Mouse (Mus musculus): ENCODE data around the gene Trmt112. TPM values are rescaled to one million over a fixed set of nuclear protein-coding genes. Genes with fewer than 3 reads are reported as not detected.
A peak's percentile ranks its signal among the peaks of the same experiment; 100 is the strongest.

Gene Trmt112
- polyA plus RNA-seq (2015; fragmentation: Nextera tagmentation; extraction: Ambion mirVana) = 165 and 176 TPM in 2 replicates

DNA sequence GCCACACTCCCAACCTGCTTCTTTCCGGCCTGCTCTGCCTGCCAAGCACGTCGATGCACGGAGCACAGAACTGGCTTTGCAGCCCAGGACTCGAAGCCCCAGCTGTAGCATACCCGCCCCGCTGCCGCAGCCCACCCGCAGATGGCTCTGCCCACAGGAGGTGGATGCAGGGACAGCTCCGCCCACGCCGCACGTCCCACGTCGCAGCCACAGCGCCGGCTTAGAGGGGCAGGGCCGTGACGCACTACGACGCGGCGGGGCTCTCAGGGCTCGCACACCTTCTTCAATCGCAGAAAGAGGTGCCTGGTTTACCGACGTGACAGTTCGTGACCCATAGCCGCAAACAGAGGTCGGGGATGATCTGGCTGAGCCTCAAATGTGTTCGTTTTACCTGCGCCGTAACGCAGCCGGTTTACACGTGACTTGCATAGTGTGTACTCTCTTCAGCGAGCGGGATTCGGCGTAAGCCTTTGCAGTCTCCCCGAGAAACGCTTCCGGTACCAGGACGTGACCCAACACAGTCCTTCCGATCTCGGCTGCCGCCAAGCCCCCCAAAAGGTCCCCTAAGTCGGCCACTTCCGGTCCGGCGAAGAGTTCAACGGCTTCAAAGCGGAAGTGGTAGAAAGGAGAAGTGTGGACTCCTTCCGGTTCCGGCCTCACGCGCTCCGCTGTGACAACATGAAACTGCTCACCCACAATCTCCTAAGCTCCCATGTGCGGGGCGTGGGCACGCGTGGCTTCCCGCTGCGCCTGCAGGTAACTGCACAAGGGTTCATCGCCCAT is at the start of gene Trmt112, which contains the start of gene Prdx5:
Gene Trmt112 (plus strand): TSS at position 192 of the 783 bp plus-strand sequence.
Gene Prdx5 (minus strand): TSS at position 600 of the 783 bp plus-strand sequence.
- H3K4me1 ChIP-seq = peaks cover 26% of the 10 kb centered on the region
- peaks cover 62% of the 10 kb centered on the region for H3K36me3 ChIP-seq
- peak within 1 kb of the TSS; percentile 98 for H3K27ac ChIP-seq
- peak within 1 kb of the TSS; percentile 78 for H3K9ac ChIP-seq
- peak within 1 kb of the TSS; percentile 69 for H3K4me2 ChIP-seq (replicated peaks)
- H3K9me3 ChIP-seq = no peaks in the 10 kb centered on the region
- ATAC-seq (ENCODE audit: low FRiP score, low read depth) = peak; percentile 95
- under 1% methylated on average over 65 of the region's 65 CpGs for WGBS
- H3K27me3 ChIP-seq = no peaks in the 10 kb centered on the region
- H3K4me3 ChIP-seq = peak within 1 kb of the TSS; percentile 64

DNA sequence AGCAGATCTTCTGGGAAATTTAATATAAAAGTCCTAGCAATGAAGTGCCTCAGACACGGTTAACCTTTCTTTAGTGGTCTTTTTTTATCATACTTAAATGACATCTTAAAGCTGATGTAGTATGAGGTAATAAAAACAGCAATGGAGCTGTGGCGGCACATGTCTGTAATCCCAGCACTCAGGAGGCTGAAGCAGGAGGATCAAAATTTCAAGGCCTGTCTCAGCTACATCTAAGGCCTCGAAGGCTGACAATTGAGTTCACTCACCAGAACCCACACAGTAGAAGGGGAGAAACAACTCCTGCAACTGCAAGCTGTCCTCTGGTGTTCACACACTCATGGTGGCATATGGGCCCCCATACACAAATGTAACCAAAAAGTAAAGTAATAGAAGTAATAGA is 49.5 kb upstream of the Trmt112 start:
- no peak for ATAC-seq (ENCODE audit: low FRiP score, low read depth)

DNA sequence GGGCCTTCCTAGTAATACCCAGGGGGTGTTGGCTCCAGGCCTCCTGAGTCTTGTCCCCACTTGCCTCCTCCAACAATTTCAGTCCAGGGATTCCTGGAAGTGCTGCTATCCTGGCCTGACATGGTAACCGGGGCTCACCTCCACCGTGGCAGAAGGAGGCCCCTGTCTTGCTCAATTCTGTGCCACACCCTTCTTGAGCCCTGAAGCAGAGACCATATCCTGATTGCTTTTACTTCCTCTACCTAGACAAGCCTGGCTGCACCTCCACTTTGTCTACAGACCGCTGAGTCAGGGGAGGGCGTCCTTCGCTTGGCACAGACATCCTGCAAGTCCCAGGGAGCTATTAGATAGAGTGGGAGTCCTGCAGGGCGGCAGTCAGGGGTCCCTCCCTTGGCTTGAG is 48.8 kb upstream of the Trmt112 start:
- no peaks in the 10 kb centered on the region for H3K36me3 ChIP-seq
- WGBS = 77% methylated on average over 6 of the region's 6 CpGs
- no peak for ATAC-seq (ENCODE audit: low FRiP score, low read depth)
- peaks cover 5% of the 10 kb centered on the region for H3K4me1 ChIP-seq
- no peak overlapping the region for H3K27ac ChIP-seq
- H3K9me3 ChIP-seq = no peaks in the 10 kb centered on the region
- peaks cover 8% of the 10 kb centered on the region for H3K27me3 ChIP-seq
- no peak overlapping the region for H3K9ac ChIP-seq
- no peak overlapping the region for H3K4me2 ChIP-seq (replicated peaks)
- no peak overlapping the region for H3K4me3 ChIP-seq

More for the DNA sequence above, 49.5 kb upstream of the Trmt112 start:
- H3K9me3 ChIP-seq = no peaks in the 10 kb centered on the region
- H3K4me1 ChIP-seq = peaks cover 12% of the 10 kb centered on the region
- H3K9ac ChIP-seq = no peak overlapping the region
- no peak overlapping the region for H3K4me2 ChIP-seq (replicated peaks)
- 80% methylated on average over 3 of the region's 3 CpGs for WGBS
- H3K4me3 ChIP-seq = no peak overlapping the region
- no peaks in the 10 kb centered on the region for H3K36me3 ChIP-seq
- H3K27me3 ChIP-seq = peaks cover 15% of the 10 kb centered on the region
- H3K27ac ChIP-seq = no peak overlapping the region

DNA sequence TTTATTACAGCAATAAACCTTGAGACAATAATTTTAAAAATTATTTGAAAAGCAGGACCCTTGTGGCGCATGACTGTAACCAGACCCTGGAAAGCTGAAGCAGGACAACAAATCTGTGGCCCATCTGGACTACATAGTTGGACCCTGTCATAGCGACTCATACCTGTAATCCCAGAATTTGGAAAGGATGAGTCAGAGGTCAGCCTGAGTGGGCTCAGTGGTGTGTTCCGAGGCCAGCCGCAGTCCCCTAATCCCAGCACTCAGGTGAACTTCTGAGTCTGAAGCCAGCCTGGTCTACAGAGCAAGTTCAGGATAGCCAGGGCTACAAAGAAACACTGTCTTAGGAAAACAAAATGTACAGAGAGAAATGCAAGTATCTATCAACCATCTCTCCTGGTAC is 48.0 kb upstream of the Trmt112 start:
- Histone ChIP-seq H3K9ac (no peak overlapping the region), H3K4me3 (no peak overlapping the region), H3K4me2 (replicated peaks) (no peak overlapping the region), H3K27ac (no peak overlapping the region), H3K4me1 (0 out of 2 replicates have a peak, but pooled peaks cover under 1% of the 10 kb centered on the region), H3K9me3 (no peaks in the 10 kb centered on the region), H3K27me3 (peaks cover under 1% of the 10 kb centered on the region; the same call in 1 of the 2 replicates), H3K36me3 (no peaks in the 10 kb centered on the region)
- ATAC-seq (ENCODE audit: low FRiP score, low read depth) = no peak
- 83% methylated on average over 4 of the region's 4 CpGs for WGBS

DNA sequence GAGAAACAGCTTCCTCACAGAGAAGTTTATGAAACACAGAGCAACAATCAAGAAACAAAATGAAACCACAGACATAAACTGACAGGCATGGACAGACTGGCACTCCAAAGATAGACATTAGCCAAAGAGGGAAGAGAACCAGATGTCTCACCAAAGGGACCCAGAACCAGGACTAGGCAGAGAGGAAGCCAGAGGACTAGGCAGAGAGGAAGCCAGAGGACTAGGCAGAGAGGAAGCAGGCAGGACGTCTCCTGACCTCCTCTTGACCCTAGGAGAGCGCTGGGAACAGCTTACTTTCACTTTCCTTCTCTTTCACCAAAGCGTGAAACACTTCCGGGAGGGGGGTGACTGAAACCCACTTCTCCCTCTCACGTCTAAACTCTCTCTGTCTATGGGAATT is 40.1 kb upstream of the Trmt112 start:
- Histone ChIP-seq H3K27ac (no peak overlapping the region), H3K27me3 (no peaks in the 10 kb centered on the region), H3K4me2 (replicated peaks) (peak overlapping the region; percentile 46), H3K9me3 (no peaks in the 10 kb centered on the region), H3K9ac (0 out of 2 replicates have a peak overlapping the region, but pooled peaks have one; percentile 26), H3K36me3 (no peaks in the 10 kb centered on the region), H3K4me1 (peaks cover 12% of the 10 kb centered on the region), H3K4me3 (peak overlapping the region; percentile 13)
- WGBS = under 1% methylated on average over 5 of the region's 5 CpGs
- no peak for ATAC-seq (ENCODE audit: low FRiP score, low read depth)

DNA sequence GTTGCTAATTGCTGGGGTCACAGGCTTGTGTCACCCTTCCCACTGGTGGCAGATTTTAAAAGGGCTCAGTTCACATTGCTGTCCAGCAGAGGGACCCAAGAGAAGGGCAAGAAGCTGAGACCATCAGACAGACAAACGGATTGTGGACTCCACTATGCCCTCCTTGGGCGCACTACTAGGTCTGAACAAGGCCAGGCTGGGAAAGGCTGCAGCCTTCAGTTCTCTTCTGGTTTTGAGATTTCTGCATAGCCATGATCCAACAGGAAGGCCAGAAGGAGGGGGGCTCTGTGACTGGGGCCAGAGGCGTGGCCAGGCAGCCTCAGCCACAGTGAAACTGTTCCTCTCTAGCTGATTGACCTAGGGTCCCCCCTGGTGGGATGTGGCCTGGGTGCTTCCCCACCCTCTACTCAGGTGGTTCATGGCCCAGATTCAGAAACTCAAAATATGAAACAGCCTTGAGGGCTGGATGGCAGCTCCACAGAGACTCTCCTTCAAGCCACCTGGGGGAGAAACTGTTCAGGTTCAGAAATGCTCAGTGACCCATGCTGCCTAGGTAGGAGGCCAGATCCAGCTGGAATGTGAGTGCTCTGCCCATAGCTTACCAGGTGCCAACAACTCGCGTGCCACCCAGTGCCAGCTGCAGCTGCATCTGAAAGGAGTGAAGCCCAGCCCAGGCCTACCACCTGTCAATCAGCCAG is 37.8 kb upstream of the Trmt112 start:
- H3K9me3 ChIP-seq = no peaks in the 10 kb centered on the region
- no peak overlapping the region for H3K9ac ChIP-seq
- H3K27ac ChIP-seq = no peak overlapping the region
- ATAC-seq (ENCODE audit: low FRiP score, low read depth) = no peak
- no peak overlapping the region for H3K4me3 ChIP-seq
- WGBS = 72% methylated on average over 5 of the region's 5 CpGs
- H3K27me3 ChIP-seq = no peaks in the 10 kb centered on the region
- no peaks in the 10 kb centered on the region for H3K36me3 ChIP-seq
- no peak overlapping the region for H3K4me2 ChIP-seq (replicated peaks)
- H3K4me1 ChIP-seq = peaks cover 12% of the 10 kb centered on the region

DNA sequence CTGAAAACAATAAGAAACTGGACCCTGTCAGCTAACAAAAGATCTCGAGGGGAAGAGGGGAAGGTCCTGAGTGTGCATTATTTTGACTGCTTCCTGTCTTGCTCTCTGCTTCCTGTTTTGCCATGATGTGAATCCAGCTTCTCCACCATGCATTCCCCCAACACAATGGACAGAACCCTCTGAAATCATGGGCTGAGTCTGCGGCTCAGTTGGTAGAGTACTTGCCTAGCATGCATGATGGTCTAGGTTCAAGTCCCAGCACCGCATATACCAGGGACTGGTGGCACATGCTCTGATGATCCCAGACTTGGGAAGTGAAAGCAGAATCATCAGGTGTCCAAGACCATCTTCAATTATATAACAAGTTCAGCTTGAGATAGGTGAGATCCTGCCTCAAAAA is 36.8 kb upstream of the Trmt112 start:
- H3K27me3 ChIP-seq = no peaks in the 10 kb centered on the region
- 77% methylated on average over 3 of the region's 3 CpGs for WGBS
- H3K36me3 ChIP-seq = no peaks in the 10 kb centered on the region
- no peak overlapping the region for H3K4me2 ChIP-seq (replicated peaks)
- H3K27ac ChIP-seq = no peak overlapping the region
- H3K4me1 ChIP-seq = peaks cover 12% of the 10 kb centered on the region
- no peak for ATAC-seq (ENCODE audit: low FRiP score, low read depth)
- H3K9ac ChIP-seq = no peak overlapping the region
- H3K9me3 ChIP-seq = no peaks in the 10 kb centered on the region
- no peak overlapping the region for H3K4me3 ChIP-seq

DNA sequence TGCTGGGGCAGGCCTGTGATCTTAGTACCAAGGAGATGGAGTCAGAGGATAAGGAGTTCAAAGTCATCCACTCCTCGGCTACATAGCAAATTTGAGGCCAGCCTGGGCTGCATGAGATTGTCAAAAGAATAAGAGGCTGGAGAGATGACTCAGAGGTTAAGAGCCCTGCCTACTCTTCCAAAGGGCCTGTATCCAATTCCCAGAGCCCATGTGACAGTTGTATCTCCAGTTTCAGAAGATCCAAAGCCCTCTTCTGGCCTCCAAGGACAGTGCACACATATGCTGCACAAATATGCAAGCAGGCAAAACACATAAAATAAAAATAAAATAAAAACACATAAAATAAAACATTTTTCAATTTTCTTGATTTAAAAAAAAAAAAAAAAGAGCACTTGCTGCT is 35.2 kb upstream of the Trmt112 start:
- no peaks in the 10 kb centered on the region for H3K36me3 ChIP-seq
- H3K4me2 ChIP-seq (replicated peaks) = no peak overlapping the region
- no peak overlapping the region for H3K4me3 ChIP-seq
- no peak overlapping the region for H3K9ac ChIP-seq
- no peak for ATAC-seq (ENCODE audit: low FRiP score, low read depth)
- no peak overlapping the region for H3K27ac ChIP-seq
- H3K4me1 ChIP-seq = peaks cover 10% of the 10 kb centered on the region
- 78% methylated on average over 1 of the region's 1 CpGs for WGBS
- no peaks in the 10 kb centered on the region for H3K9me3 ChIP-seq
- H3K27me3 ChIP-seq = no peaks in the 10 kb centered on the region

DNA sequence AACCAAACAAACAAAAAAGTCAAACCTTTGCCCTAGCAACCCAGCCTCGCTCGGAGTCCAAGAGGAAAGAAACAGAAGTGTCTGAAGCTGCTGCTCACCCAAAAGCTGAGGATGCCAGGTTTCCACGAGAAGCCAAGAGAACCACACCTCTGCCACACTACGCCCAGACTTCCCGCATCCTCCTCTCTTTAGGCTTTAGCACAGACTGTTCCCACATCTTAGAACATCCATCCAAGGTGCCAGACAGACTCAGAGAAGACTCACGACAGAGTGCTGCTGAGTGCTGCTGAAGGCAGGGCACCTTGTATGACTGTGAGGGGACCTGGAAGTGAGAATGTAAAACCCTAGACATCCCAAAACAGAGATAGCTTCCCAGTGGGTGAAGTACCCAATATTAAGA is 33.7 kb upstream of the Trmt112 start:
- WGBS = 86% methylated on average over 6 of the region's 6 CpGs

DNA sequence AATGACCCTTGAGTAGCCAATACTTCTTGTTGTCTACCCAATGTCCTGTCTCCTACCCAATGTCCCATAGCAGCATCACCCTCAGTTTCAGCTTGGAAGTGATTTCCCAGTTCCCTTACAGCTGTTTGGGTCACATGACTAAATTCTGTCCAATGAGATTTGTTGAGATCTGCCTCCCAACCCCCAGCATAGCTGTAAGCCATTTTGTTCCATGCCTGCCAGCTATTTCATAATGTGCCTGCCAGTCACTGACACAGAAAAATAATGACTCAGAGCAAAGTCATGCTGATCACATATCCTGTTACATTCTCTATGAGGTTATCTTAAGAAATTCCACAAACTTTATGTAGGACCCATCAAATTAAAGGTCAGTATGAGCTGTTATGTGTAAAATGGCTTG is 32.7 kb upstream of the Trmt112 start:
- H3K4me2 ChIP-seq (replicated peaks) = no peak overlapping the region
- no peaks in the 10 kb centered on the region for H3K36me3 ChIP-seq
- H3K4me1 ChIP-seq = 0 out of 2 replicates have a peak, but pooled peaks cover under 1% of the 10 kb centered on the region
- H3K9me3 ChIP-seq = peaks cover 9% of the 10 kb centered on the region; the same call in 1 of the 2 replicates
- no peak overlapping the region for H3K9ac ChIP-seq
- H3K4me3 ChIP-seq = no peak overlapping the region
- no peak for ATAC-seq (ENCODE audit: low FRiP score, low read depth)
- no peaks in the 10 kb centered on the region for H3K27me3 ChIP-seq
- no peak overlapping the region for H3K27ac ChIP-seq

More for the DNA sequence above, 33.7 kb upstream of the Trmt112 start:
- H3K36me3 ChIP-seq = no peaks in the 10 kb centered on the region
- no peak for ATAC-seq (ENCODE audit: low FRiP score, low read depth)
- 0 out of 2 replicates have a peak, but pooled peaks cover 3% of the 10 kb centered on the region for H3K4me1 ChIP-seq
- no peak overlapping the region for H3K4me2 ChIP-seq (replicated peaks)
- H3K9me3 ChIP-seq = peaks cover 8% of the 10 kb centered on the region; the same call in 1 of the 2 replicates
- no peak overlapping the region for H3K27ac ChIP-seq
- H3K27me3 ChIP-seq = no peaks in the 10 kb centered on the region
- H3K9ac ChIP-seq = no peak overlapping the region
- H3K4me3 ChIP-seq = no peak overlapping the region

DNA sequence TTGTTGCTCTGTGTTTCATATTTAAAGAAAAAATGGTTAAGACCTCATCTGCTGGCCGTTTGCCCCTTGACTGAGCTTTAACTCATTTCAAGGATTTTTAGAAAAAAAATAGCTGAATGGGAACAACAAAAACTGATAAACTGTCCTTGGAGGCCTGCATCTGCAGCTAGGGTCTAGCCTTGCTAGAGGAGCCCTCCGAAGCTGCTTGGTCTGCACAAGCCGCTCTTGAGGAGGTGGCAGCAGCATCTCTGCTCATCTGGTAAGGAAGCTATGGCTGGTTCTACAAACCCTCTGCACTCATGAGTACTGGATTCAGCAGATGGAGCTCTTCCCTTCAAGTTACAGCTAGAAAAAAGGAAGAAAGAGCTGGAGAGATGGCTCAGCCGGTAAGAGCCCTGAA is 31.5 kb upstream of the Trmt112 start:
- Histone ChIP-seq H3K4me3 (no peak overlapping the region), H3K27ac (no peak overlapping the region), H3K9ac (no peak overlapping the region), H3K36me3 (no peaks in the 10 kb centered on the region), H3K4me1 (no peaks in the 10 kb centered on the region), H3K27me3 (no peaks in the 10 kb centered on the region), H3K4me2 (replicated peaks) (no peak overlapping the region), H3K9me3 (peaks cover 9% of the 10 kb centered on the region; the same call in 1 of the 2 replicates)
- WGBS = 87% methylated on average over 4 of the region's 4 CpGs
- ATAC-seq (ENCODE audit: low FRiP score, low read depth) = no peak

DNA sequence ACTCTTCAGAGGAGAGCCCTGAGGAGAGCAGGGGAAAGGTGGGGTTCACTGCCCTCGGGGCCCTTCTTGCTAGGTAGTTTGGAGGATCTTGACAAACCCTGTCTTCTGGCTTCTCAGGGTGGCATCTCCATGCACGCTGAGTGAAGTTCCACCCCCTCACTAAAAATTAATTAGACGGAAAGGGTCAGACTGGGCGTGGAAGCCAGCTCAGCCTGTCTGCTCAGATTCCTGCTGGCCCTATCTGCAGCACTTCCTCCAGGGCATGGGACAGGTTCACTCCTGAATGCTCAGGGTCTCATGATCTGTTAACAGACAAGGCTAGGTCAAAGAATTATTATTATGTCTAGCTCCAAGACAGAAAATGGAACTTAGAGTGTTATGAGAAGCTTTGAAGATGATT is 17.0 kb upstream of the Trmt112 start:
- no peaks in the 10 kb centered on the region for H3K4me1 ChIP-seq
- H3K9ac ChIP-seq = no peak overlapping the region
- 57% methylated on average over 4 of the region's 4 CpGs for WGBS
- H3K9me3 ChIP-seq = peaks cover 6% of the 10 kb centered on the region; the same call in 1 of the 2 replicates
- H3K4me3 ChIP-seq = no peak overlapping the region
- H3K36me3 ChIP-seq = no peaks in the 10 kb centered on the region
- H3K27me3 ChIP-seq = no peaks in the 10 kb centered on the region
- ATAC-seq (ENCODE audit: low FRiP score, low read depth) = no peak
- no peak overlapping the region for H3K27ac ChIP-seq
- H3K4me2 ChIP-seq (replicated peaks) = no peak overlapping the region
